Mouse (Mus musculus) naive thymus-derived CD4-positive, alpha-beta T cell, adult 2 months (primary cell): ENCODE measurements around the gene Hagh.

ENCODE experiments used
- DNase-seq: peaks from one replicate; pipeline ENCODE4 v3.0.0-alpha.2; 2011; ENCODE audit warnings: low read depth

Hagh gene

DNA sequence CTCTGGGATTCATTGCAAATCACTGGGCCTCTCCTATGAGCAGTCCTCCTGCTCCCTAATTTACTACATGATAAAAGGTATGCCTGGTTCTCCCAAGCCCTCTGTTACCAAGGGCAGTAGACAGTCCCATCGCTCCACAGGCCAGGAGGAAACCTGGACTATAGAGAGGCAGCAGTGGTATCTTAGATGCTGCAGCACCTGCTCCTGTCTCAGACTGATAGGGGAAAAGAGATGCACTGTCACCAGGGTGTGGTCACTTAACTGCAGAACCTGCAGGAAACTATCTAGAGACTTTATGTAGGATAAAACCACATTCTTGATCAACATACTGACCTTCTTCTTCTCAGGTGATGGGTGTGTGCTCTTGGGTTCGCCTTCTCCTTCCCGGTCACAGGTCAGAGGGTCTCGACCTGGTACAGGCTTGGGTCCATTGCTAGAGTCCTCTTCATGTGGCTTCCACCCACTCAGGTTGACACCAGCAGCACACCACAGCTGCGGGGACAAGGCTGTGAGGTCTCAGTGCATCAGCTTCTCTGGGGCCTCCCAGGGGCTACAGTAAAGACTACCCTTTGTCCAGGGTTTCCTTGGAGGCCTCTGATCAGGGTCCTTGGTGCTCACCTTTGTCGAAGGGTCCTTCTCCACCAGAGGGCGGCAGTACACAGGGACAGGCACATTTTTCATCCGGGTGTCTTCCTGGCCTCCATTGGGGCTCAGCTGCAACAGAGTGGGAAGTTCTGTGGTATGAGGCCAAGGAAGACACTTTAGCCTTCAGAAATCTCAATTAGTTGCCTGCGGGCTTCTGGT is 62.9 kb downstream of the Hagh start:
- no peak for DNase-seq

DNA sequence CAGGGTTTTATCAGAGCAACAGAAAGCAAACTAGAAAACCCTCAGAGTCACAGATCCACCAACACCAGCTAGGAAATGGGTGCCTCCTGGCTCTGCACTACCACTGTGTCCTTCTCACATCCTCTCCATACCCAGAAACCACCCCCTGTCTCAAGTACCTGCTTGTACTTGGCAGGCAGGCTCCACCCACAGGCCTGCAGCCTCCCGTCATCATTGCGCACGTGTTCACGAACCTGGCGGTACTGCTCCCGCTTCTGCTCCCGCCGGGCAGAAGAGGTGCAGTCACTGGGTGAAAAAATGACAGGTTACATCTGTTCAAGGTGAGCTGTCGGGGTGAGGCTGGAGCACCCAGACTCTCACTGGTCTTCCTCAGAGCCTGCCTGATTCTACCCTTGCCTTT is 63.8 kb downstream of the Hagh start:
- DNase-seq, result no peak

DNA sequence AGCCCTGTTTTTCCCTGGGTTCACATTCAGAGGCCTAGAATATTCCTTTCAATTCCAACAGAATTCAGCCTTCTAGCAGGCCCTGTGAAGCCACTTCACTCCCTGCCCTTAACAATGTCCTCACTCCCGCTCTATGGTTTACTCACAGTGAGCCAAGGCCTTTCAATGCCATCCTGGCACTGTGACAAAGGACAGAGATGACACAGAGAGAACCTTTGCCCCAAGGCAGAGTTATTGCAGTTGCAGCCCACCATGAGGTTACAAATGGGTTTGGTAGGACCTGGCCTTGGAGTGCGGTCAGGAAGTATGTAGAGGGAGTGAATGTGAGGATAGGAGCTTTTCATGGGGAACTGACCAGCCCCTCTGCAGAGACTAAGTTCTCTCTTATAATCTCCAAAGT is 67.6 kb downstream of the Hagh start:
- DNase-seq, result no peak

DNA sequence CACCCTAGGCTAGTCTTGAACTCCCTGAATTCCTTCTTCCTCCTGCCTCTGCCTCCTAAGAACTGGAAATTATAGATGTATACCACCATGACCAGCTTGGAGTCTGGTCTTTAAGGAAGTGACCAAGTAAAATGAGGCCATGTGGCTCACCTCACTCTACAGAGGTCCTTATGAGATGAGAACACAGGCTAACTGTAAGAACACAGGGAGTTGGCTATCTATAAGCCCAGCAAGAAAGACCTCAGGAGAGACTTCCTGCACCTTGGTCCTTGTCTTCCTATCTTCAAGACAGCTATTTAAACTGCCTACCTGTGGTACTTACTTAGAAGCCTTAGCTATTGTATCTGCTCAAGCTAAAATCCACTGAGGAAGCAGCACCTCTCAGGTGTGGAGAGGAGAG is 74.0 kb downstream of the Hagh start:
- no peak for DNase-seq
